Mouse (Mus musculus): ENCODE measurements around the gene Olfr1393.

GRCm38 (mm10) chr11:49259296-49259695, 18.8 kb upstream of the Olfr1393 start:
- TF ChIP-seq ZNF384 (IDR thresholded peaks at IDR 0.05; ENCODE audit: low read depth, low read length) (no peak), CHD2 (IDR thresholded peaks at IDR 0.05; ENCODE audit: low read depth, low read length) (no peak)
